Mouse (Mus musculus) left cerebral cortex, postnatal 14 days (tissue): Measurements from ENCODE around the gene Agap1. TPM values are rescaled to one million over a fixed set of nuclear protein-coding genes. Genes with fewer than 3 reads are reported as not detected.
A peak's percentile ranks its signal among the peaks of the same experiment; 100 is the strongest.

ENCODE experiments used
- DNase-seq, 2 experiments: peaks; one replicate each; pipeline ENCODE4 v3.0.0; 2021 to 2022; ENCODE audit warnings: low spot score in 2 of 2, mixed read lengths in 1 of 2
- intact Hi-C: fragments of 180-260 bp; cut with DNase I; formaldehyde crosslinking; loops from one replicate; pipeline ENCODE4 v1.15.1; 2025
- total RNA-seq, 2 experiments: library from RNA; stranded (reverse); gene quantifications; 2 replicates each; pipeline ENCODE4 v1.2.3; 2021

Gene Agap1
- total RNA-seq, 2 experiments from 2014 or later: 246 to 257 TPM

GRCm38 (mm10) chr1:89929721-89930505 lies 475.3 kb downstream of the Agap1 start:
- intact Hi-C loops: loop anchor here (10.0 kb wide), 1 partner anchor 665 kb away; no protein-coding TSS in a partner anchor
- DNase-seq: no peak

- intact Hi-C loops: loop anchor here (10.0 kb wide), 1 partner anchor 664 kb away; no protein-coding TSS in a partner anchor
- DNase-seq: no peak
These were observed 475.9 kb downstream of the Agap1 start for GRCm38 (mm10) chr1:89930551-89930950.

GRCm38 (mm10) chr1:89931120-89931519 lies 476.5 kb downstream of the Agap1 start, which contains the start of gene Gbx2:
TSS of gene Gbx2 (minus strand) at chr1:89931179.
- DNase-seq: no peak
- intact Hi-C loops: loop anchor here (10.0 kb wide), 1 partner anchor 664 kb away; no protein-coding TSS in a partner anchor

- intact Hi-C loops: loop anchor here (10.0 kb wide), 1 partner anchor 663 kb away; no protein-coding TSS in a partner anchor
- DNase-seq: no peak
These were observed 477.4 kb downstream of the Agap1 start for GRCm38 (mm10) chr1:89932021-89932423.

GRCm38 (mm10) chr1:89932616-89933015 lies 478.0 kb downstream of the Agap1 start:
- DNase-seq: no peak
- intact Hi-C loops: loop anchor here (10.0 kb wide), 1 partner anchor 662 kb away; no protein-coding TSS in a partner anchor

GRCm38 (mm10) chr1:89933028-89933427 lies 478.4 kb downstream of the Agap1 start:
- no peak for DNase-seq
- intact Hi-C loops: loop anchor here (10.0 kb wide), 1 partner anchor 662 kb away; no protein-coding TSS in a partner anchor

GRCm38 (mm10) chr1:89933786-89934185 lies 479.2 kb downstream of the Agap1 start:
- intact Hi-C loops: loop anchor here (10.0 kb wide), 1 partner anchor 661 kb away; no protein-coding TSS in a partner anchor
- no peak for DNase-seq

GRCm38 (mm10) chr1:89934316-89935260 lies 480.0 kb downstream of the Agap1 start:
- no peak for DNase-seq
- intact Hi-C loops: loop anchor here (5.0 to 10.0 kb wide), 2 partner anchors 187 to 660 kb away; no protein-coding TSS in a partner anchor

- intact Hi-C loops: loop anchor here (5.0 to 10.0 kb wide), 2 partner anchors 188 to 659 kb away; no protein-coding TSS in a partner anchor
- DNase-seq: no peak
These were observed 481.1 kb downstream of the Agap1 start for GRCm38 (mm10) chr1:89935493-89936348.

GRCm38 (mm10) chr1:89938884-89939595 lies 484.4 kb downstream of the Agap1 start:
- DNase-seq: no peak
- intact Hi-C loops: loop anchor here (5.0 to 10.0 kb wide), 2 partner anchors 192 to 656 kb away; no protein-coding TSS in a partner anchor

- intact Hi-C loops: loop anchor here (5.0 to 10.0 kb wide), 2 partner anchors 192 to 655 kb away; no protein-coding TSS in a partner anchor
- no peak for DNase-seq
These were observed 485.0 kb downstream of the Agap1 start for GRCm38 (mm10) chr1:89939596-89939960.

GRCm38 (mm10) chr1:89939981-89940726 lies 485.5 kb downstream of the Agap1 start:
- intact Hi-C loops: loop anchor here (5.0 to 10.0 kb wide), 3 partner anchors 193 to 655 kb away; no protein-coding TSS in a partner anchor
- peak; percentile 42 to 49 for DNase-seq

- intact Hi-C loops: loop anchor here (5.0 kb wide), 1 partner anchor 274 kb away; no protein-coding TSS in a partner anchor
- no peak for DNase-seq
These were observed 486.4 kb downstream of the Agap1 start for GRCm38 (mm10) chr1:89940961-89941524.

- intact Hi-C loops: loop anchor here (5.0 kb wide), 1 partner anchor 275 kb away; no protein-coding TSS in a partner anchor
- no peak for DNase-seq
These were observed 487.2 kb downstream of the Agap1 start for GRCm38 (mm10) chr1:89941701-89942381.

- DNase-seq: no peak
- intact Hi-C loops: loop anchor here (5.0 kb wide), 1 partner anchor 275 kb away; no protein-coding TSS in a partner anchor
These were observed 487.9 kb downstream of the Agap1 start for GRCm38 (mm10) chr1:89942395-89942976.

- peak; percentile 49 to 76 for DNase-seq
- intact Hi-C loops: loop anchor here (1.0 to 5.0 kb wide), 2 partner anchors 276 to 297 kb away; no protein-coding TSS in a partner anchor
These were observed 488.6 kb downstream of the Agap1 start for GRCm38 (mm10) chr1:89943202-89943601.
